Mouse (Mus musculus): ENCODE results near the gene Spata9. TPM values are rescaled to one million over a fixed set of nuclear protein-coding genes. Genes with fewer than 3 reads are reported as not detected.
"Not testable (repeated sequence)": the region's sequence is repeated elsewhere in the genome, so short reads cannot be mapped to it uniquely, and the experiment has no call there.

Spata9 gene
- polyA plus RNA-seq (2015; fragmentation: Nextera tagmentation; extraction: Ambion mirVana) = 1.6 and 3.1 TPM in 2 replicates

DNA sequence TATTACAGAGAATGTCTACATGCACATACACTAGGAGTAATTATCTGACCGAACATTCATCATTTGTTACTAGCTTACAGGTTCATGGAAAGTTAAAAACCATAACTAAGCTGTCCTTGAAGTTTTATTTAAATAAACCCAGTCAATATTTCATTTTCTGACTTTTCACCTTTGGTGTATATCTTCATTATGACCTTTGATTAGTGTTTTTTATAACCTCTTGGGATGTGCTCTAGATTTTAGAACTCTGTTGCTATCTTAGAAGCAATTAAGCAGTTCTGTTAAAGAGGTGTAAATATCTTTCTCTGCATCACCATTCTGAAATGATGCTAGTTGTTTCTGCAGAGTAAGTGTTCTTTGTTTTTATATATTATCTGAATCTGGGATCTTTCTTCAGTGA, at the start of gene Spata9:
Gene Spata9, plus strand, starts transcription at position 301 of the 400 bp plus-strand sequence.
- Histone ChIP-seq H3K27ac (replicated peaks) (no peak within 1 kb of the TSS), H3K4me3 (replicated peaks) (no peak within 1 kb of the TSS), H3K9ac (replicated peaks) (no peak within 1 kb of the TSS), H3K4me1 (no peaks in the 10 kb centered on the region), H3K9me3 (replicated peaks) (no peaks in the 10 kb centered on the region), H3K4me2 (no peak within 1 kb of the TSS), H3K27me3 (replicated peaks) (no peaks in the 10 kb centered on the region), H3K36me3 (no peaks in the 10 kb centered on the region)
- WGBS = 83% methylated on average over 1 of the region's 1 CpGs
- ATAC-seq (ENCODE audit: low FRiP score) = no peak

DNA sequence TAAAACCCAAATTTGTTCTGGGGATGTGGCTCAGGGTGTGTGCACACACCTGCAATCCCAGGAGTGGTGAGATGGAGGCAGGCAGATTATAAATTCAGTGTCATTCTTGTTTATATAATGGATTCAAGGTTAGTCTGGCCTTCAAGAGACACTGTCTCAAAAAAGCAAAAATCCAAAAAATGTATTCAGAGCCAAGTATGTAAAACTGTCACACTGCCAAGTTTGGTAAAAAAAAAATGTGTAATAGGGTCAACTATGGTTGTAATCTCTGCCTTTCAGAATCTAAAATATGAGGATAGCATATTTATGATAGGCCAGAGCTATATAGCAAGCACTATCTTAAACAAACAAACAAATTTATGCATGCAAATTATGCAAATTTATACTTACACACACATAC, 39.0 kb upstream of the Spata9 start:
- Histone ChIP-seq H3K4me1 (0 out of 2 replicates have a peak, but pooled peaks cover 2% of the 10 kb centered on the region), H3K27me3 (replicated peaks) (no peaks in the 10 kb centered on the region), H3K9me3 (replicated peaks) (no peaks in the 10 kb centered on the region), H3K4me2 (no peak overlapping the region), H3K27ac (replicated peaks) (no peak overlapping the region), H3K36me3 (peaks cover 13% of the 10 kb centered on the region), H3K4me3 (replicated peaks) (no peak overlapping the region), H3K9ac (replicated peaks) (no peak overlapping the region)
- no peak for ATAC-seq (ENCODE audit: low FRiP score)

DNA sequence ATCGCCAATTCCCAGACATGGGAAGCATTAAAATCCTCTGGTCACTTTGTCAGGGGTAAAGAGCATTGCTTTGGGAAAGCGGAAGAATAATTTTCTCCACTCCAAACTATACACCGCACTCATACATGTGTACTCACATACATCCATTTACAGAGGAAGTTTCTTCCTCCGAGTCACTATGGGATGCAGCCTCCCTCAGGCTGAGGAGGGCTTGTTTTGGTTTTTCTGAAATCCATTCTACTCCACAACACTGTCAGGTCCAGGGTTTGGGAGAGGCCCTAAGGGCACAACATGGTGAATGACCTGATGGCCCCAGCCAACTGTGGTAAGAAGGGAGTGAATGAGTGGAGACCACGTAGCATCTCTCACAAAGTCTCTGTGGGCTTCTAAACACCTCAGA, 37.9 kb upstream of the Spata9 start:
- 95% methylated on average over 5 of the region's 5 CpGs for WGBS
- not testable (repeated sequence) for ATAC-seq (ENCODE audit: low FRiP score); H3K4me3 ChIP-seq (replicated peaks)

DNA sequence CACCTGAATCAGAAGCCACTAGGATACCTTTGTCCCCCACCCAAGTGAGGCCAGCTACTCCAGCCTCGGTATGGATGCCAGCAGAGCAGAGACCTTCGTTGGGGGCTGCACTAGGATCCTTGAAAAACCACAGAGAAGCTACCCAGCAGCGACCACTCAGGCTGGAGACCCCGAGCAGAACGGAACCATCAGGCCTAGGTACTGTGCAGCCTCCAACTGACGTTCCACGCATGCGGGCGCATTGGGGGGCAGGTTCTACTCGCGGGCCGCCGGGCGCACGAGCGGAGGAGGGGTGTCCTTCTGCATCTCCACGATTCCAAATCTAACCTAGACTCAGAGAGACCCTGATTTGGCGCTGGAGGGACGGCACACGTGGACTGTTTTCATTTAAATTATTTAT, 36.9 kb upstream of the Spata9 start:
- 95% methylated on average over 20 of the region's 20 CpGs for WGBS
- Histone ChIP-seq H3K27me3 (replicated peaks) (no peaks in the 10 kb centered on the region), H3K4me1 (0 out of 2 replicates have a peak, but pooled peaks cover 2% of the 10 kb centered on the region), H3K27ac (replicated peaks) (no peak overlapping the region), H3K36me3 (peaks cover 13% of the 10 kb centered on the region), H3K4me2 (no peak overlapping the region), H3K9ac (replicated peaks) (no peak overlapping the region), H3K9me3 (replicated peaks) (no peaks in the 10 kb centered on the region), H3K4me3 (replicated peaks) (no peak overlapping the region)
- no peak for ATAC-seq (ENCODE audit: low FRiP score)

More for the DNA sequence above, 37.9 kb upstream of the Spata9 start:
- not testable (repeated sequence) for H3K27ac ChIP-seq (replicated peaks); H3K4me1 ChIP-seq; H3K4me2 ChIP-seq; H3K27me3 ChIP-seq (replicated peaks); H3K9me3 ChIP-seq (replicated peaks); H3K9ac ChIP-seq (replicated peaks)
- peaks cover 13% of the 10 kb centered on the region for H3K36me3 ChIP-seq

DNA sequence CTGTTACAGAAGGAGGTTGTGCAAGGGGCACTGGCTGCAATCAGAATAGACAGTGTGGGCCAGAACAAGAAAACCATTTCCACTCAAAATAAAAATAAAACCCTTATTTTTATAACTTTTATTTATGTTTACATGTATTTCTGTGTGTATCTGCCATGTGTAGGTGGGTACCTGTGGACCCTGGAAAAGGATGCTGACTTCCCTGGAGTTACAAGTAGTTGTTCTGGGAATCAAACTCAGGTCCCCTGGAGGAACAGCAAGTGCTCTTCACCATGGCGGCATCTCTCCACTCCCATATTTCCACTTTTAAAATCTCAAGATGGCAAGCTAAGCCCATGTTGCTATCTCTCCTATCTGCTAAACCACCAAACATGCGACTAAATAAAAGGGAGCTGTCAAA, 36.3 kb upstream of the Spata9 start:
- no peak overlapping the region for H3K27ac ChIP-seq (replicated peaks)
- 82% methylated on average over 2 of the region's 2 CpGs for WGBS
- H3K4me3 ChIP-seq (replicated peaks) = no peak overlapping the region

DNA sequence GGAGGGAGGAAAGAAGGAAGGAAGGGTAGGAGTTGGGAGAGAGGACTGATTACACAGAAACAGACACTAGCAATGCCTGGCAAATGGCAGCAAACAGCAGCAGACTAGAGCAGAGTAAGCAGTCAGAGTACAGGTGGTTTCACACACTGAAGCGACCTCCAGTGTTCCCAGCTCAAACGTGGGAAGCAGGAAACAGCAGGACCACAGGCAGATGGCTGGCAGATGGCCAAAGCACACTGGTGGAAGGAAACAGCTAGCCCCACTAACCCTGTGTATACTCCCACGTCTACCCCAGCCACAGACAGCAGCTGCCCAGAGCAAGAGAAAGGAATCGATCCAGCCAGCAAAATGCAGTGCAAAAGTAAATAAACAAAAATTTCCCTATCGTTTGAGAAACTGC, 35.9 kb upstream of the Spata9 start:
- H3K36me3 ChIP-seq = peaks cover 13% of the 10 kb centered on the region
- no peak overlapping the region for H3K4me2 ChIP-seq
- no peaks in the 10 kb centered on the region for H3K9me3 ChIP-seq (replicated peaks)
- ATAC-seq (ENCODE audit: low FRiP score) = peak; percentile 31; the same call in 1 of the 2 replicates
- no peak overlapping the region for H3K27ac ChIP-seq (replicated peaks)
- H3K4me3 ChIP-seq (replicated peaks) = no peak overlapping the region
- H3K4me1 ChIP-seq = 0 out of 2 replicates have a peak, but pooled peaks cover 2% of the 10 kb centered on the region
- WGBS = 14% methylated on average over 5 of the region's 5 CpGs
- no peaks in the 10 kb centered on the region for H3K27me3 ChIP-seq (replicated peaks)
- no peak overlapping the region for H3K9ac ChIP-seq (replicated peaks)

More for the DNA sequence above, 36.3 kb upstream of the Spata9 start:
- Histone ChIP-seq H3K9me3 (replicated peaks) (no peaks in the 10 kb centered on the region), H3K27me3 (replicated peaks) (no peaks in the 10 kb centered on the region), H3K9ac (replicated peaks) (no peak overlapping the region), H3K4me2 (no peak overlapping the region), H3K4me1 (0 out of 2 replicates have a peak, but pooled peaks cover 2% of the 10 kb centered on the region), H3K36me3 (peaks cover 13% of the 10 kb centered on the region)
- ATAC-seq (ENCODE audit: low FRiP score) = no peak

DNA sequence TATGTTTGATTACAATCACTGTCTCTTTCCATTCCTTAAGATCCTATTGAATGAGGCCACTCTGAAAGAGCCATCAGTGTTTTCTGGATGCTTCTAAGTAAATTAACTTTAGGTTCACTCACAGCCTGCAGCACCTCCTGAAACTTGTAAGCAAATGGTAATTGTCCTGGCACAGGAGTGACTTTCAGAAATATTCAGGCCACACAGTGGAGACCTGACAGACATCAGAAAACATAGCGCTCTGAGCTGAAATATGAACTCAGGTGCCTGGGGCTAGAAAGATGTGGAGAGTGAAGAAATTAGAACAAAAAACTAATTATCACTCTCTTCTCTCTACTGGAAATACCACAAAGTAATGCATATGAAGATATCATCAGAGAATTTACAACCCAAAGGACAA, 33.7 kb upstream of the Spata9 start:
- Histone ChIP-seq H3K36me3 (peaks cover 22% of the 10 kb centered on the region), H3K4me2 (no peak overlapping the region), H3K27ac (replicated peaks) (no peak overlapping the region), H3K9me3 (replicated peaks) (no peaks in the 10 kb centered on the region), H3K4me1 (0 out of 2 replicates have a peak, but pooled peaks cover 2% of the 10 kb centered on the region), H3K9ac (replicated peaks) (no peak overlapping the region), H3K4me3 (replicated peaks) (no peak overlapping the region), H3K27me3 (replicated peaks) (no peaks in the 10 kb centered on the region)
- no peak for ATAC-seq (ENCODE audit: low FRiP score)
- 93% methylated on average over 1 of the region's 1 CpGs for WGBS

DNA sequence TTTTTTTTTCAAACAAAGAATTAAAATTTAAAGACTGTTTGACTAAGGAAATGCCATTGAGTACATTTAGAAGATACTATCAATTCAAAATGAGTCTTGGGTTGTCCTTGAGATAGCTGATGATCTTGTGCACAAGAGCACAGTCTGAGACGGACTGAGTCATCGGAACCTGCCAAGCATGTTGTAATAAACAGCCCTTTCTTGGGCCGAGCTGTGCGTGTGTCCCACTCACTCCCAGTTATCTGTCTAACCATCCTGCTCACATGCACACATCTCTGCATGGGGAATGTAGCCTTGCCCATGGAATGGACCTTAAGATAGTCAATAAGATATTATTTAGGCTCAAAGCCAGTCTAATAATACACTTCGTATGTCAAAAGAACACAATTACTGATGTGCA, 28.1 kb upstream of the Spata9 start:
- Histone ChIP-seq H3K4me3 (replicated peaks) (no peak overlapping the region), H3K27me3 (replicated peaks) (no peaks in the 10 kb centered on the region), H3K4me2 (no peak overlapping the region), H3K36me3 (peaks cover 12% of the 10 kb centered on the region), H3K27ac (replicated peaks) (no peak overlapping the region), H3K9me3 (replicated peaks) (no peaks in the 10 kb centered on the region), H3K4me1 (peaks cover 17% of the 10 kb centered on the region), H3K9ac (replicated peaks) (no peak overlapping the region)
- ATAC-seq (ENCODE audit: low FRiP score) = no peak
- 91% methylated on average over 5 of the region's 5 CpGs for WGBS

DNA sequence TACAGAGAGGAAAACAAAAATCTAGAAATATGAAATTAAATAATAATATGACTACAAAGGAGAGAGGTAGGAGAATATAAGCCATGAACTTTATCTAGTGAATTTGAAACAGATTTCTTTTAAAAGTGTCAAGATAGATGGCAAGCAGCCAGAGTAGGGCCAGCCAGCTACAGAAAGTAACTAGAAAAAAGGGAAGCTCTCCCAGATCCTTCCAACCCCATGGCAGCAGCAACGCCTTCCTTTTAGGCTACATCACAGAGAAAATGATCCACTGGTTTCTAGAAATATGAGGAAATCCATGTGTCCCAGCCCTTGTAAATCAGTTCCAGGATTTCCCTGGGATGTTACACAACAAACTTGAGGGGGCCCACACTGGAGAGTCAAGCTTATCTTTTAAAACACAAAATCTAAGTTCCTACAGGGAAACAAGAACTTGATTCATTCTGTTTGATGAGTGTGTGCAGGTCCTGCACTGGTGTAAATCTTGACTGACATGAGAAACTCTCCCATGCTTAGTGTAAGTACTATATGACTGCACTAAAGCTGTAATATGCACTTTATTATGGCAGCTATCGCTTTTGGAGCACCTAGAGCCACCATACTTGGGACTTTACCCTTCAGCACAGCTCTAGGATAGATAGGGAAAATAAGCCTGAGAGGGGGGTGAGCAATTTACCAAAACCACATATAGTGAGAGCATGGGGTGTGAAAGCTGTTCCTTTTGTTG, 26.0 kb upstream of the Spata9 start:
- Histone ChIP-seq H3K4me3 (replicated peaks) (peak overlapping the region; percentile 24), H3K9ac (replicated peaks) (0 out of 2 replicates have a peak overlapping the region, but pooled peaks have one; percentile 10)
- WGBS = 74% methylated on average over 2 of the region's 2 CpGs

DNA sequence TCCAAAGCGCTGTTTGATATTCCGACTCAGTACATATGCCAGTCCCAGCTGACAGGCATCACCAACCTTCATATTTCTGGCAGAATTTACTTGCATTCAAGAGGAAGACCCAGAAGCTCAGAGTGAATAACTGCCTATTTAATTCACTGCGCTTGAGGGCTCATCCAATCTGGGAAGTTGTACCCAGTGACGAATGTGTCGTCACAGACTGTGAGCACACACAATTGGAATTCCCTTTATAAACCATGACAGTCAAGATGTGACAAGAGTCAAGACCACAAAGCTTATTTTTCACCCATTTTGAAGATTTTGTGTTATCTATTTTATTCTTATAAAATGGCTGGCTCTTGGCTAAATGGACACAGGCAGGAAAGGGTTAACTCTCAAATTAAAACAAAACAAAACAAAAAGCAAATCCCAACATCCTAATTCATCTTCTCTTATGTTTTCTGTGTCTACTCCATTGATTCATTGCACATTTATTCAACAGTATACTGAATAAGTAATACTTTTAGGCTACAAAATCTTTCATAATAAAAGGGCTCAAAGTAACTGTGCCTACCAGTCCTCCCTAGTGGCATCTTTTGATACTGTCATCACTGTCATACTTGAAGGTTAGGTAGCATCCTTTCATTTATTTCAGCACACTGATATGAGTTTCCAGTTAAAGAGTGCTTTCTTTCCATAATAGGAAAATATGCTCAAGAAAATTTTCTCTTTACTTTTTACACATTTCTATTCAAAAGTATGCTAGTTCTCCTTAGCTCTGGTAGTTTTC, 25.2 kb upstream of the Spata9 start:
- Histone ChIP-seq H3K27ac (replicated peaks) (no peak overlapping the region), H3K4me1 (peaks cover 22% of the 10 kb centered on the region), H3K9ac (replicated peaks) (0 out of 2 replicates have a peak overlapping the region, but pooled peaks have one; percentile 10), H3K36me3 (peaks cover 12% of the 10 kb centered on the region), H3K27me3 (replicated peaks) (no peaks in the 10 kb centered on the region), H3K4me2 (peak overlapping the region; percentile 54), H3K4me3 (replicated peaks) (peak overlapping the region; percentile 24), H3K9me3 (replicated peaks) (no peaks in the 10 kb centered on the region)
- WGBS = 39% methylated on average over 5 of the region's 5 CpGs
- ATAC-seq (ENCODE audit: low FRiP score) = no peak

More for the DNA sequence above, 26.0 kb upstream of the Spata9 start:
- H3K27ac ChIP-seq (replicated peaks) = no peak overlapping the region
- H3K4me2 ChIP-seq = peak overlapping the region; percentile 54
- ATAC-seq (ENCODE audit: low FRiP score) = no peak
- H3K9me3 ChIP-seq (replicated peaks) = no peaks in the 10 kb centered on the region
- peaks cover 22% of the 10 kb centered on the region for H3K4me1 ChIP-seq
- H3K27me3 ChIP-seq (replicated peaks) = no peaks in the 10 kb centered on the region
- peaks cover 12% of the 10 kb centered on the region for H3K36me3 ChIP-seq

DNA sequence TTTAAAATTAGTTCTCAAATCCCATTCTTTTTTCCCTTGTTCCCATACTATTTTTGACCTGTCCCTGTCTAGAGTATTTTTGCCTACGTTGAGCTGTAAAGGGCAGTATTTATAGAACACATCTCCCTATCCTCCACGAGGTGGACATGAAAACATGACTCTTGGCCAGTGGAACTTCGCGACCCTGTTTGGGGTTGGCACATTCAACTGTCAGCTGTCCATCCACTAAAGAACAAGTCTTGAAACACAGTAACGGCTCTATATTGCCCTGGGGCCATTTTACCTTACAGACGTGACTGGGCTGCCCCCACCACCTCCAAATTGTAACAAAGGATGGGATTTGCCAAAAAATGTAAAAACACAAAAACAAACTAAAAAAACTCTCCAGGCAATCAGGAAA, 24.2 kb upstream of the Spata9 start:
- peak; percentile 36 for ATAC-seq (ENCODE audit: low FRiP score)
- peak overlapping the region; percentile 97 for H3K27ac ChIP-seq (replicated peaks)
- H3K27me3 ChIP-seq (replicated peaks) = no peaks in the 10 kb centered on the region
- peak overlapping the region; percentile 82 for H3K4me3 ChIP-seq (replicated peaks)
- peak overlapping the region; percentile 65 for H3K4me2 ChIP-seq
- 1% methylated on average over 6 of the region's 6 CpGs for WGBS
- H3K9ac ChIP-seq (replicated peaks) = peak overlapping the region; percentile 79
- no peaks in the 10 kb centered on the region for H3K9me3 ChIP-seq (replicated peaks)
- H3K36me3 ChIP-seq = peaks cover 9% of the 10 kb centered on the region
- H3K4me1 ChIP-seq = peaks cover 22% of the 10 kb centered on the region

Measured in neural tube, embryonic 15.5 days (tissue).